Mouse (Mus musculus) cortical plate, adult 2 months (tissue): ENCODE results near the gene Aldh3b1.

Experiments used
- CTCF ChIP-seq: fragments of 200-500 bp; IDR thresholded peaks from 2 replicates; pipeline ENCODE4 v1.5.1; 2011; ENCODE audit warnings: mild to moderate bottlenecking, control low read depth, low read length; ENCODE audit not compliant: insufficient read depth; ENCODE audit errors: extremely low read depth
- POLR2A ChIP-seq: fragments of 200-500 bp; IDR thresholded peaks from 2 replicates; pipeline ENCODE4 v1.6.1; 2011; ENCODE audit warnings: mild to moderate bottlenecking, low read length, control low read depth; ENCODE audit not compliant: insufficient read depth; ENCODE audit errors: extremely low read depth

DNA sequence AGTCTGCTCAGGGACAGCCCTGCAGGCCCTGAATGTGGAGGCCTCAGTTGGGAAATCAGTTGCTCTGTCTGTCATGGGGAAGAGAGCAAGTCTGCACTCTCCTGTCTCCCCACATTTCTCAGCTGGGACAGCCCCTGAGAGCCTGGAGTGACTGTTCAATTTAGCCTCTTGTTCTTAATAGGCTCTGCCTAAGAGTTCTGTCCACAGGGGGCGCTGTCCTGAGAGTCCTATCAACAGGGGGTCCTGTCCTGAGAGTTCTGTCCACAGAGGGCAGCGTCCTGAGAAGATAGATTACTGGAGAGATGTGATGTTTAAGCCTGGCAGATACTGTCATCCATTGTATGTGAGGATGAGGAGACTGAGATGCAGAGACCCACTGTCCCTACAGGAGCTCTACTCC, 32.9 kb upstream of the Aldh3b1 start:
- no peak for TF ChIP-seq CTCF
- no peak for TF ChIP-seq POLR2A
